Mouse (Mus musculus) E14TG2a.4 (cell line): ENCODE data around the gene Ppa2.

ENCODE experiments used
- CTCF ChIP-seq: conservative IDR thresholded peaks from 2 replicates; pipeline ENCODE4 v1.5.1; 2014; ENCODE audit warnings: low read length
- NANOG ChIP-seq: IDR thresholded peaks from 2 replicates; pipeline ENCODE4 v1.6.1; 2014; ENCODE audit warnings: borderline replicate concordance, low read length, mixed read lengths
- POU5F1 ChIP-seq: IDR thresholded peaks from 2 replicates; pipeline ENCODE4 v1.6.1; 2014; ENCODE audit warnings: low read length, borderline replicate concordance

GRCm38 (mm10) chr3:133284587-133284986 lies 25.3 kb upstream of the Ppa2 start:
- TF ChIP-seq CTCF = no peak
- no peak for TF ChIP-seq POU5F1
- no peak for TF ChIP-seq NANOG
